Mouse (Mus musculus) embryo, embryonic 9.5 days (tissue): ENCODE measurements around the gene Fscn1.

Experiments used
- DNase-seq: peaks from one replicate; pipeline ENCODE4 v3.0.0-alpha.2; 2017; ENCODE audit errors: extremely low spot score

Gene Fscn1

DNA sequence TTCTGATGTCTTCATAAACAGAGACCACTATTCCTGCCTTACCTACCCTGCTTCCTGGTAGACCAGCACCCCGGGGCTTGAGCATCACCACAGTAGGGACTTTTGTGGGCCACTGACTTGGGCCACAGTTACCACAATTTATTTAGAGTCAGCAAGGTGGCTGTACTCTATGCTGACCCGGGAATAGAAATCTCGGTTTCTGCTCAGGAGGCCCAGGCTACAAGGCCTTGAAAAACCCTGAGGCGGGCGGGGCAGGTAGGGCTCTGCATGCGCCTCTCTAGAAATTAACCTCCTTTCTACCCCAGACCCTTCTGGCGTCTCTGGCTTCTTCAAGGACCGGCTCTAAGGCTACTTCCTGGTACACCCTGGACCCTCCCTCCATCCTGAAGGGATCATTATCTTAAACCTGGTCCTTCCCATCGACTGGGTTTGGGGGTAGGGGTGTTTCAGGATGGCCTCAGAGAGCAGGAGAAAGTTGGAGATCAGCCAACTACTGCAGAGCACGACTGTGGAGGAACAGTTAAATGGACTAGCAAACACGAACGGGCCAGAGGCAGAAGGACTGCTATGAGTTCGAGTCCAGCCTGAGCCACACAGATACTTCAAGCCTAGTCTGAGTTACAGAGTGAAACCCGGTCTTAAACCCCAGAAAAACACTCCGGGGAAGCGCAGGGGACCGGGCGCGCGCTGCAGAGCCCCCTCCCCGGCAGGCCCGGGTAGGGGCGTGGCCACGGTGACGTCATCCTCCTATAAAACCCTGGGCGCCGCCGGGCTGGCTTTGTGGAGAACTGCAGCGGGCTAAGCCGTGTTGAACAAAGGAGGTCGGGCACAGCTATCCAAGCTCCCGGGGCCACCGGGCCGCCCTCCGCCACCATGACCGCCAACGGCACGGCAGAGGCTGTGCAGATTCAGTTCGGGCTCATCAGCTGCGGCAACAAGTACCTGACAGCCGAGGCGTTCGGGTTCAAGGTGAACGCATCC, at the start of gene Fscn1:
TSS of gene Fscn1 (plus strand) at position 768 of the 981 bp plus-strand sequence.
- DNase-seq, result peak; percentile 98

DNA sequence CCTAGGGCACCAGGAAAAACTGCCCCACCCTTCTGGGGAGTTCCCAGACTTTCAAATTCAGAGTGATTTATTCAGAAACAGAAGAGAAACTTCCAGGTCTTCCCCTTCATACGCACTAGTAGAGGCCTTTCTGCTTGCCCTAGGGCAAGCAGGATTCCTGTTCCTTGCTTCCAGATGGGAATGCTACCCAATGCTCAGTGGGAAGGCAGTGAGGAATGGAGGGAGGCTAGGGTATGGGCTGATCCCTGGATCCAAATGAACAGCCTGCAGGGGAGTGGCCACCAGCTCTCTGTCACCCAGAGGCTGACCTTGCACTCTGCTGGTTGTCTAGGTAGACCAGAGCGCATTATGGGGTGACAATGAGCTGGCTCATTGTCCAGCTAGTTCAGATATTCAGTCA, 48.5 kb upstream of the Fscn1 start:
- no peak for DNase-seq

DNA sequence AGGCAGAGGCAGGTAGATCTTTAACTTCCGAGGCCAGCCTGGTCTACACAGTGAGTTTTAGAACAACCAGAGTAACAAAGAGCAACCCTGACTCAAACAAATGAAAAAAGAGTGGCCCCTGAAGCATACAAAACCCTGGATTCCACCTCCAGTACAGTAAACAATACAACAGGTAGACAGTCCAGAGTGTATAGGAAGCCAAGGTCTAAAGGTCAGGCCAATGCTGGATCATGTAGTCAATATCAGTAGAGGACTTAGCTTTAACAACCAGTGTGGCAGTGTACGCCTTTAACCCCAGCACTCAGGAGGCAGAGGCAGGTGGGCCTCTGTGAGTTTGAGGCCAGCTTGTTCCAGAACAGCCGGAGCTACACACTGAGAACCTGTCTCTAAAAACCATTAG, 47.8 kb upstream of the Fscn1 start:
- DNase-seq, result no peak

DNA sequence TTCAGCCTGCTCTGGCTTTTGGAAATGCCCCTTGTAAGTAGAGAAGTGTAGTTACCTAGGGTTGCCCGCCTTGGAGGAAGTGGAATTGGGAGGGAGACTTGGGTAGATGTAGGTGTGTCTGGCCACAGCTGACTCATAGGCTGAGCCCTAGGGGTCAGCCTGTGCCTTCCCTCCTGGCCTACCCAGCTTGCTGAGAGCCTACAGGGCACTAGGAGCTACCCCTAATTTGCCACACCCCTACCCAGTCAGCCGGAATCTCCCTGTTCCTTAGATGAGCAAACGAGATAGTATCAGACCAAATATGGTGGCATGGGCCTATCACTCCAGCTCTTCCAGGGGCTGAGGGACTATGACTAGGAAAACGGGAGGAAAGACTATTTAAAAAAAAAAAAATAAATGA, 47.4 kb upstream of the Fscn1 start:
- DNase-seq, result no peak

DNA sequence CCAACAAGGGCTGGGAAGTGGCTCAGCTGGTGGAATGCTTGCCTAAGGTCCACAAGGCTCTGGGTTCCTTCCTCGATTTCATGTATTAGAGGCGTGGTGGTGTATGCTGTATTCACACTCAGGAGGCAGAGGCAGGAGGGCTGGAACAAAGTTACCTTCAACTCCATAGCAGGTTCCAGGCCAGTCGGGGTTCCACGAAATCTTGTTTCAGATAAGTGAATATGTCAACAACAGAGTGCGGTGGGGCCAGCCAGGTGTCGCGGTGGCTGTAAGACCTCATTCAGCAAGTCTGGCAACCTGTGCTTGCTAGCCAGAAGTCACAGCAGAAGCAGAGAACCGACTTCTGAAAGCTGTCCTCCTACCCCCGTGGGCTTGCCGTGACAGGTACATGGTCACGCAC, 44.9 kb upstream of the Fscn1 start:
- no peak for DNase-seq

DNA sequence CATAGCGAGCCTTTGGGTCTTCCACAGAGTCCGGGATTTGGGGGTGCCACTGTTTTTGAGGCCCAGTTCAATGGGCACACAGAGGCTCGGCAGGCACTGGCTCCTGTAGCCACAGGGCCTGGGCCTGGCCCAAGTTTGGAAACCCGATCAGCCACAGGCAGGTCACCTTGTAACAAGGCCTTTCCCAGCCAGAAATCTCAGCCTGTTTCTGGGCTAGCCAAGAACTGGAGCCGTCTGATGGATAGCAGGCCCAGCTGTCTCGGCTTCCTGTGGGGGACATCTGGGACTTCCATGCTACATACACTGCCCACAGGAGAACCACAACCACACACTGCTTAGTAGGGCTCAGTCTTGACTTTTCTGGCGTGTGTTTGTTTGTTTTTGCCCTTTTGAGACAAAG, 43.5 kb upstream of the Fscn1 start:
- DNase-seq, result no peak

DNA sequence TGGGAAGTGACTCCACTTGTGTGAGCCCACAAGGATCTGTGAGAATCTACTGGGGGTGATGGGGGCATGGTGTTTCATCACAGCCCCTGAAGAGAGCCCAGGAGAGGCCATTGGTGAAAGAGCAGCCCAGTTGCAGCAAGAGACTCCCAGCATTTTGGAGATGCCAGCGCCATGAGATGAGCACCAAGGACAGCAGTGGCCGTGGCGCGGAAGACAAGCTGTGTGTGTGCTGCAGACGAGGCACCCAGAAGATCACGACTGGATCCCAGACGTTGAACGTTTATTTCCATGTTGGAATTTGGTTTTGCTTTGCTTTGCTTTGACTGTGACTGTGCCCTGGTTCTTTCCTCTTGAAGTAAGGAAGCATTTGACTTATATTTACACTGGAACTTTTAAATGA, 42.7 kb upstream of the Fscn1 start:
- DNase-seq, result no peak

DNA sequence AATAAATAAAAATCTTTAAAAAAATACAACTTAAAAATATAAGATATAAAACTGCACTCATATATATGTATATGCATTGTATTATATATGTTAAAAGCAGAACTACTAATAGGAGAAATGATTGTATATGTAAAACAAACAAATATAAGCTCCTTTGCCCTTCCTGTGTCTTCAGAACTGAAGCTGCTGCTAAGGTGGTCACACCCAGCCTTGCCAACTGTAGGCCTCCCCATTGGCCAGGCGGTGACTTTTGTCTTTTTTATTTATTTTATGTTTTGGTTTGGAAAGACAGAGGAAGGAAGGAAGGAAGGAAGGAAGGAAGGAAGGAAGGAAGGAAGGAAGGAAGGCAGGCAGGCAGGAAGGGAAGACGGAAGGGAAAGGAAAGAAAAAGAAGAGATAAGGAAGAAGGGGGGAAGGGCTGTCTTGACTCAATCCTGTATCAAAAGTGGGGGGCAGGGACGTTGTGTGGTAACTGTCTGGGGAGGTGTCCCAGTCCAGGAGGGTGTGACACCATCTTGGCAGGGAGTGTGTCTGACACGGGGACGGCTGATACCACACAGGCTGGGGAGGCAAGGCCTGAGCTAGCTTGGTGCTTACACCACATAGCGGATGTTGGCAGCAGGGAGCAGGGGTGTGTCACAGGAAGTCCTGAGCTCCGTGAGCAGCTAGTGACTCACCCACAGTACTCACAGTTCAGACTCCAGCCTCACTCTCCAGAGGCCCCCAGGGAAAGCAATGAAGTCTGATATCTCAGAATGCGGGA, 39.7 kb upstream of the Fscn1 start:
- no peak for DNase-seq

DNA sequence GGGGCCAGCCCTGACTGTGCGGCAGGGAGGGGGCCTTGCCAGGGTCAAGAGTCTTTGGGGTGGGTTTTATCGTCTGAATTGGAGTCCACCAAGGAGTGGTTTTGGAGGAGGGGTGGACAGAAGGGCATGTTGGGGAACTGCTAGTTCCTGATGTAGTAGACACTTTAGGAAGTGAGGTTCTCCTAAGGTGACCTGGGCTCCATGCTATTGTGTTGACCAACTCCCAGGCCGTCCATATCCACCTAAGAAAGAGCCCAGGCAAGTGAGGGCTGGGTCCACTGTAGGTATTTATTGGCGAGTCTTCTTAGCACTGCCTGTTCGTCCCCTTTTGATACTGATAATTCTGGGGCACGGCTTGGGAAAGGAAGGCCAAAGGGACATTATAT, 39.1 kb upstream of the Fscn1 start:
- DNase-seq, result no peak

DNA sequence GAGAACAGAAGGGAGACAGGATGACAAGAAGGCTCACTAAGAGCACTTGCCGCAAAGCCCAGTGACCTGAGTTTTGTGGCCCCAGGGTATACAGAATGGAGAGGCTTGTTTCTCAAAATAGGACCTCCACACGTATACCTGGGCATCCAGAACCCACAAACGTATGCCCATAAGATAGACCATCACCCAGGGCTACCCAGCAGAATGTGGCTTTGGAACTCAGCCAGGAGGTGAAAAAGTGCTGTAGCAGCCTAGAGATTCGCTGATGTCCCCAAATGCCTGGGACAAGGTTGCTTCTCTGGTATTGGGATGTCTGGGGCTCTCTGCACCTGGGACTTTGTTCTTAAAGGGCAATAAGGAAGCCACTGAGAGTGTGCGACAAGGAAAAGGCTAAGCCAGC, 37.9 kb upstream of the Fscn1 start:
- no peak for DNase-seq

DNA sequence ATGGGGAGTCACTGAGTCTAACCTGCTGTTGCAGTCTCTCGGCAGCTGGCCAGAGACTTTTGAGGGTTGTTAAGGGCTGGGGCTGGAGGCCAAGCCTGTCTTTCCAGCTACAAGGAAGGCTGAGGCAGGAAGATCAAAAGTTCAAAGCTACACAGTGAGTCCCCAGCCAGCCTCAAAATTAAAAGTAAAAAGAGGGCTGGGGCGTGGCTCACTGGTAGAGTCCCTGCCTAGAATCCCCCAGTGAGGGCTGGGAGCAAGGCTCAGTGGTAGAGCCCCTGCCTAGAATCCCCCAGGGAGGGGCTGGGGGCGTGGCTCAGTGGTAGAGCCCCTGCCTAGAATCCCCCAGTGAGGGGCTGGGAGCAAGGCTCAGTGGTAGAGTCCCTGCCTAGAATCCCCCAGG, 36.4 kb upstream of the Fscn1 start:
- no peak for DNase-seq

DNA sequence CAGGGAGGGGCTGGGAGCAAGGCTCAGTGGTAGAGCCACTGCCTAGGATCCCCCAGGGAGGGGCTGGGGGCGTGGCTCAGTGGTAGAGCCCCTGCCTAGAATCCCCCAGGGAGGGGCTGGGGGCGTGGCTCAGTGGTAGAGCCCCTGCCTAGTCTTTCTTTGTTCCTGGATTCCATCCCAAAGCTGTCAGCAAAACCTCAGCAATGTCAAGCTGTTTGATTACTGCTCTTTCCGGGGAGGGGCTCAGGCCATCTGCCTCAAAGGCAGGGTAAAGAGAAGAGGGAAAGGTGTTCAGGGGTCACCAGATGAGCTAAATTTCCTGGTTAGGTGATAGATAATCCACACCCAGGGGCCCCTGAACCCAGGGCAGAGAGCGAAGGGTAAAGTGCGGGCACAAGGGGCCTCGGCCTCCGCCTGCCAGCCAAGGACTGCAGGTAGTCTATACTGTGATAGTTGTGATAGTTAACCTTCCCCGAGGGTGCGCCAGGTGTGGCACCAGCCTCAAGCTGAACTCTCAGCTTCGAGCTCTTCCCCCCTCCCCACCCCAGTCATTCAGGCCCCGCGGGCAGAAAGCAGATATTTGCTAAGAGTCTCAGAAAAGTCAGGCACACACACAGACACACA, 35.7 kb upstream of the Fscn1 start:
- no peak for DNase-seq

DNA sequence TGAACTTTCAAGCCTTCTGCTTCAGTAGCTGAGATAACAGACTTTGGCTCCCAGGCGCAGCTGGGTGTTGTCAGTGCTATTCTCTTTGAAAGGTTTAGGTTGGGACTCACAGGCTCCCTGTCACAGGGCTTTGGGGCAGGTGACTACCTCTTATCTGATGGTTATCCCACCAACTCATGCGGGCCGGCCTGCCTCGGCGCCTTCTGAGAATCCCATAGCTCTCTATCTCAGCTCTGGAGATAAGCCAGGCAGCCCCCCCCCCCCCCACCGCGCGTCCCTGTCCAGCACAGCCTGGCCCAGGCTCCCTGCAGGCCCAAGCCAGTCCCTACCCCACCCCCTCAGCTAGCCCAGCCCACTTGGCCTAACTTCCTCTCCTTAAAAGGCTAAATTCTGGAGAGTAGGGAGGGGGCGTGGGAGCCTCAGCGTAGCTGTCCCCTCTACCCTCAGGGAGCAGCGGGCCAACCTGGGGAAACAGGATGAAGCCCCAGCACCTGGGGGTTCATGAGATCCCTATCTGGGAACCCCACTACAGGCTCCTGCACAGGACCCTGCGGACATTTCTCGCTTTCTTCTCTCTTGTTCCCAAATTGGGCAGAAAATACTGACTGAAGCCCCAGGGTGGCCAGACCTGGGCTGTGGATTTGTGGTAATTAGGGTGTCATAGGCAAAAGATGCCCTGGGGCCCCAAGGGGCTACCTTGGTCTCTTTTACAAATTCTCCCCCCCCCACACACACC, 33.8 kb upstream of the Fscn1 start:
- DNase-seq, result peak; percentile 77

DNA sequence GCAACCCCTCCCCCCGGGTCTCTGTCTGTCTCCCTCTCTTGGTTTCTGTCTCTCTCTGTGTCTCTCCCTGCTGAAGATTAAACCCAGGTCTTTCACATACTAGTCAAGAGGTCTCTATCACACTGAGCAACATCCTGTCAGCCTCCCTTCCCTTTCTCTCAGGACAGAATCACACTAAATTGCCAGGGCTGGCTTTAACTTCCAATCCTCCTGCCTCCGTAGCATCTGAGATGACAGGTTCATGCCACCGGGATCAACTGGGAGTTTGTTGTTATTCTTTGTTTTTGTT, 33.3 kb upstream of the Fscn1 start:
- no peak for DNase-seq

DNA sequence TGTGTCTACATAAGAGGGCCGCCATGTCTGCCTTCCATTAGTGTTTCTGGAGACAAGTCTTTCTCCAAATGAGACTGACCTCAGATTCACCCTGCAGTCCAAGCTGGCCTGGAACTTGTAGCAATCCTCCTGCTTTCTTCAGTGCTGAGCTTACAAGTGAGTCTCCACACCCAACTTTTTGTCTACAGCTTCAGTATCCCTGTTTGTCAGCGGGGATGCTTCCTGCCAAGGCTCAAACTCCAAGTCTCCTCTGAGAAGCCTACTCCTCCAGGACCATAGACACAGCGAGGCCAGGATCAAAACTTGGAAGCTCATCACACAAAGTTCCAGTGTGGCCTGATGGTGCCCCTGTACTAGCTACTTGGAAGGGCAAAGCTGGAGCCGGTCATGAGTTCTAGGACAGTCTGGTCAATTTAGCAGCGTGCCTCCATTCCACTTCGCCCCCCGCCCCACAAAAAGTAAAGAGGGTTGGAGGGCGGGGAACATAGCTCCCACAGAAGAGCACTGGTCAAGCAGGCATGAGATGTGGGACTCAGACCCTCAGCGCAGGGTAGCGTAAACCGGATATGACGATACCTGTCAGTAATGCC, 32.7 kb upstream of the Fscn1 start:
- DNase-seq, result no peak

DNA sequence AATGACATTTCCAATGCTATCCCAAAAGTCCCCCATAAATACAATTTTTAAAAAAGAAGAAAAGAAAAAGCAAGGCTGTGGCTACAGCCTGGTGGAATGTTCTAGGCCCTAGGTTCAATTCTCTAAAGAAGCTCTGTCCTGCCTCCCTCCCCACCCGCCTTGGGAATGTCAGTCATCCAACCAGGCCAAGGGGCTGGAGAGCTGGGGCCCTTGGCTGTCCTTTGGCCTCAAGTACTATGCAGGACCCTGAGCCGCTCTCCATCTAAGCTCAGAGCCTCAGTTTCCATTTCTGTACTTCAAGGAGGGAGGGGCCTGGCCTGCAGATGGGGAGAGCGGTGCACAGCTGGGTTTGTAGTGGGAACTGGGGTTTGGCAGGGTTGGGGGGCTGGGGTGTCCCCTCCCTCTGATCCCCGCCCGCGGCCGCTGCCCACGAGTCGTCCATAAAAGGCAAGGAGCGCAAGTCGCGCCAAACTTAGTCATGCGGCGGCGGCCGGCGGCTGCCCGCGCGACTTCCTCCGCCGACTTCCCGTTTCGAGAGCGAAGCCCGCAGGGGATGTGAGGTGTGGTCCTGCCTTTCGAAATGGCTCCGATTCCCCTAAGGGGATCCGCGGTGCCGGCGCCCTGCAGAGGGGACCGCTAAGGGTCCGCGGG, 31.3 kb upstream of the Fscn1 start:
- DNase-seq, result peak; percentile 81

DNA sequence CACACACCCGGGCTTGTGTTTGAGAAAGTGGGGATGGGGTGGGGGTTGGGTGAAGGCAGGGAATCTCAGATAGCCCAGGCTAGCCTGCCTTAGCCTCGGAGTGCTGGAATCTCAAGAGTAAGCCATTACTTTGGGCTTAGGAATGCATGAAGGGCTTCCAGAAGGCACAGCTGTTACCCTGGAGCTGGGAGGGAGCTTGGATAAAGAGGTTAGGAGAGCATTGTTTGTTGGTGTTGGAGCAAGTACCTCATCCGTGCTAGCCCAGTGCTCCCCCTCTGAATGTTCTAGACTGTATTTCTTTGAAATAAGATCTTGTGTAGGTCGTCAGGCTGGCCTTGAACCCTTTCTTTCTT, 30.8 kb upstream of the Fscn1 start:
- DNase-seq, result no peak

DNA sequence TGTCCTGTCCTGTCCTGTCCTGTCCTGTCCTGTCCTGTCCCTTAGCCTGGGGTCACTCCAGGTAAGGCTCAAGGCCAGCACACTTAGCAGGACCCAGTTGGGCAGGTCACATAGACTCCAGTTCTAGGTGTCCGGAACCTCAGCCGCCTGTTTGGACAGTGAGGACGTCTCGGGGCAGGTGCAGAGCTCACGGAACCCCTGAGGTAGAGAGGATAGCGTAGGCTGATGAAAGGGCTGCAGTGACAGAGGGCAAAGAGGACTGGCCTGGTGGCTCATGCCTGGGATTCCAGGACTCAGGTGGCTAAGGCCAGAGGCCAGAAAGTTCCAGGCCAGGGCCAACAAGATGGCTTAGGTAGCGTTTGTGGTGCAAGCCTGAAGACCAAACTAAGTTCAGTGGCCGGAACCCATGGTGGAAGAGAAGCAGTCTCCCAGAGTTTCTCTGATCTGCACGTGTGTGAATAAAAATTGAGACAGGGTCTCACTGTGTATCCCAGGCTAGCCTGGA, 28.9 kb upstream of the Fscn1 start:
- no peak for DNase-seq

DNA sequence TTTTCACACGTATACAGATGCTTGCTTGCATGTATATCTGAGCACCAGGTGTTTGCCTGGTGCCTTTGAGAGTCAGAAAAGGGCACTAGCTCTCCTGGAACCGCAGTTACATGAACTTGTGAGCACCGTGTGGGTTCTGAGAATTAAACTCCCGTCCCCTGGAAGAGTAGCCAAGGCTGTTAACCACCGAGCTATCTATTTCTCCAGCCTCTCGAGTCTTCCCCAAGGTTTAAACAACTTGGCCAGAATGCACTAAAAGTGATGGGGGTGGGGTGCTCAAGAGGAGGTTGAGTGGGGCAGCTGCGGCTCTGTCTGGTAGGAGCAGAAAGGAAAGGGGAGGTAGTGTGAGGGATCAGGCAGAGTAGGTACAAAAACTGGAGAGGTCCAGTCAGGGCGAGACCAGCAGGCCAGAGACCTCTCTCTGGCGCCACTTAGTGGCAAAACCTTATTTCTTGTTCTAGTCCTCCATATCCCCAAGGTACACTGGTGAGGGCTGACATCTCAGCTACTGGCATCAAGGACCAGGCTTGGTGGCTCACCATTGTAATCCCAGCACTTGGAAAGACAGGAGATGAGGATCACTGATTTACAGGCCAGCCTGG, 28.0 kb upstream of the Fscn1 start:
- DNase-seq, result peak; percentile 81

DNA sequence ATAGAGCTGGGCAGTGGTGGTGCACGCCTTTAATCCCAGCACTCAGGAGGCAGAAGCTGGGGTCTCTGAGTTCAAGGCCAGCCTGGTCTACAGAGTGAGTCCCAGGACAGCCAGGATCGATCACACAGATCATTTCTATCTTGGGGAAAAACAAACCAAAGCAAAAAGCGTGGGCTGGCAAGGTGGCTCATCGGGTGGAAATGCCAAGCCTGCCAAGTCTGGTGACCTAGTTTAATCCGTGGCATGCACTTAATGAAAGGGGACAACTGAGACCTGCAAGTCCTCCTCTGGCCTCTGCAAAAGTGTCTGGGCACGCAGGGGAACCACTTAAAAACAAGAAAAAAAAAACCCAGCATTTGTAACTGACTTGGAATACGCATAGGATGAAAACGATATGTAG, 27.4 kb upstream of the Fscn1 start:
- DNase-seq, result no peak
